Mouse (Mus musculus): ENCODE measurements at regions not wholly inside any gene's neighbourhood (a gene's known extent, or its start where the extent isn't known, plus 50 kb on each side); places are given as distances from the start of the nearest gene placed in this dataset.

DNA sequence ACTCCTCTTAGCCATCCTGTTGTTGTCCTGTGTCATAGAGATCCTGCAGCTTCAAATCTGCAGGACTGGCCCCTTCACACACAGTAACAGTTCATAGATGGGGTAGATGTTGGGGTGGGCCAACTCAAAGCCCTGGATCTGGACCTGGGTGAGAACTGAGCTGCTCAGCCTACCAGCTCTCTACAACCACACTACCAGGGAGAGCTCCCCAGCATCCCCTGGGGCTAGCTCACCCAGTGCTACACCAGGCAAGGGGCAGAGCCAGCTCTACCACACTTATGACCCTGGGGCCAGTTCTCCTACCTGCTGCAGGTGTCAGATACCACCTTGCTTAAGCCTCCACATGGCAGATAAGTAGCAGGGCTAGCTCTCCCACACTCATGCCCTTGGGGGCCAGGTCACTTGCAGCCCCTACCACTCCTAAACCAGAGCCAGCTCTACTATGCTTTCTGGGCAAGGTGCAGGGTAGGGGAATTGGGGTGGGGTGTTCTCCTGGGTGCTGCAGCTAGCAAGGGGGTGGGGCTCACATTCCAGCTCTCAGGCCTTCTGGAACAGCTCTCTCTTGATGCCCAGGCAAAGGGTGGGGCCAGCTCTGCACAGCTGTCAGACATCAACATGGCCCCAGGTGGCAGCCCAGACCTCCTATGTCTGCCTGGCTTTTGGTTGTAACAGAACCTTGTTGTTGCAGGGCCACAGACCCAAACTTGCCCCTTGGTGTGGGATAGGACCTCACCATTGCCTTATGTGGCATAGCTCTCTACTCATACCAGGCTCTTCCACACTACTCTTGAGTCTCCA lies 62.4 kb upstream of the Tab2 start:
- no peak for DNase-seq

DNA sequence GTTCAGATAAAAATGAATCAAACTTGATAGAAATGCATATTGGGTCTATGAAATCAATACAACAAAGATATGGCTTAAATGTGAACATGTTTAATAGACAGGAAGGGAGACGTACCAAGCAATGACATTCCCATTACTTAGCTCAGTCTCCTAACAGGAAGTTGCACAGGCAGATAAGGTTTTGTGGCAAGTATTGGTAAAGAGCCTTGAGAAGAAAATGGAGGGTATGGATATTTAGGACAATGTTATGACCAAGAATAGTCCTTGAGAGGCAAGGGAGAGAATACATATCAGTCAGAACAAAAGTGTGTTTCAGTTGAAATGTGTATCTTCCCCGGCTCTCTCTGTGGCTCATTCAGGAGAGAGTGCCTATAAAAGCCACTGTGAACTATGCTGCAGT lies 60.7 kb upstream of the Tab2 start:
- no peak for DNase-seq

DNA sequence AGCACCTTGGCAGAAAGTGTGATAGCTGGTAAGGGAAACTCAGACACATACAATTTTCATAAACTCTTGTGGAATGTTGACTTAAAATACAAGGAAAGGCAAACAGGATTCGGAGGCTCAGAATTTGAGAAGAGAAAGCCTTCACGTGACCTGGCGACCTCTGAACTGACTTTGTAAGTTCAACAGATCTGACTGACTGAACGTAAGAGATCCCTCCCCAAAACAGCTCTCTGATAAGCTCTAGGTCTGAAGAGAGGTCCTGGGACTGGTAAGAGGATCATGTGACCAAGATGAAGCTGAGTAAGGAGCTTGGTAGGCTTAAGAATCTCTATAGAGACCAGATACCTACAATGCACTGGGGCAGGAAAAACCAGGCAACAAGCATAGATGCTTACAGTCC lies 55.7 kb upstream of the Tab2 start:
- DNase-seq: no peak

DNA sequence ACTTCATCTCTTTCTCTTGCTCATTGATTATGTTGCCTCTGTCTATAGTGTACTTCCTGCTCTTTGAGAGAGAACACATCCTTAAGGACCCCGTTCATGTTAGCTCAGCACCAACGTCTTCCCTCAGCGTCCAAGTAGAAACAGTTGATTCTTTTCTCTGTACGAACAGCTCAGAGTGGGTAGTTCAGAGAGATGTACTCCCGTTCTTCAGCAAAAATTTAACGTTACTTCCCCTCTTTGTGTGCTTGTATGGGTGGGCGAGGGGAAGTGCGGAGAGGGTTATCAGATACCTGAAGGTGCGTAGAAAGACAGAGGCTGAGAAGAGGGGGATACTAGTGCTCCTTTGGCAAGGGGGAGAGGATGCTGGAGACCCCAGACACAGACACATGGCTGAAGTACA lies 55.1 kb upstream of the Tab2 start:
- DNase-seq: no peak

DNA sequence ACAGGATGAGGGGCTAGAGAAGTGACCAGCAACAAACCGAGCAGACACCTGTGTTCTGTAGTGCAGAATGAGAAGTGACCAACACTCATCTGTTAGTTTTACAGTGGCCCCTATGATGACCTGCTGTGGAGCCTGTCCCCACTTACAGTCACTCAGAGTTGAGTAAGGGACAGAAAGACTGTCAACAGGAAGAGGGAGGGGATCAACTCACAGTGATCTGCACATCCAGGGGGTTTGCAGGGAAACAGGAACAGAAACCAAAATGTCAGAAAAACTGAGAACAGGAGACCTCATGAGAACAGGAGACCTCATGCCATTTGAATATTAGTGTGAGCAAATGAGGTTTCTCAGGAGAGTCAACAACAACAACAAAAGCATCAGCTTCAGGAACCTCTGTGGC lies 53.8 kb upstream of the Tab2 start:
- no peak for DNase-seq

DNA sequence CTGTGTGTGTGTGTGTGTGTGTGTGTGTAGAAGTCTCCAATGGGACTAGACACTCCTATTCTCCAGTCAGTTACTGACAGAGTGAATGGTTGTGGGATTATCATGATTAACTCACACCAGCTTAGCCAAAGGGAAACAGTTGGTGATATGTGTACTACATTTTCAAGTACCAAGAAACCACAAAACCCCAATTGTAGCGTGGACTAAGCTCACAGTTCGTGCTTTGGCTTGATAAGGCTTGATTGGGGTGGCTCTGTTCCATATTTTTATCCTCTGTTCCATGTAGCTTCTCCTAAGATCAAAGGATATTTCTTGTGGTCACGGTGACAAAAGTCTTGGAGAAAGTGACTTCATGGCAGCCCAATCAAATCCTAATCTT lies 51.9 kb upstream of the Tab2 start:
- DNase-seq: no peak

DNA sequence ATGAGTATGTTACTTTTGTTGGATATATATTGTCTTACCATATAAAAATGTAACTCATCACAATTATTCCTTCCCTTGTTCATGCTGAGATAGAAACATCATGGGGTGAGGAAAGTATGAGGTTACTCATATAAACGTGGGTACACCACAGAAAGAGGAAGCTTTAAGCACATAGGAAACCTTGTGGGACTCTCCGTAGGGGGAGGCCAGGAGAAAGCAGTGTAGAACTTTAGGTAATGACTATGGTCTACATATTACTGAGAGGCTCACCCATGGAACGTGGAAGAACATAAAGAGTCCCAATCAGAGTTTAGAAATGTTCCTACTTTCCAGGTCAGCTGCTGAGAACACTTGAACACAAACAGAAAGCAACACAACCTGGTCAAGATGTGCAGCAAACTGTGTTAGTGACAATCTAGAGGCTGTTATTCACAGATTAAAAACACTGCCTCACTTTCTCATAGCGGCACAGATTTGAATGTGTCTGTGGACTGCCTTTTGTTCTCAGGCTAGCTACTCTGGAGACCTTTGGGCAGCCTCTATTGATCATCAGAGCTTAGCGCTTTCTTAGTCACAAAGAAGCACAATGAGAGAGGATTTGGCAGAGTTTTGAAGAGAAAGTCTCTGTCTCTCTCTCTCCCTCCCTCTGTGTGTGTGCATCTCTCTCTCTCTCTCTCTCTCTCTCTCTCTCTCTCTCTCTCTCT lies 51.4 kb upstream of the Tab2 start:
- DNase-seq: no peak

Data from thymus, postnatal 4 days (tissue).